10 mouse cellular contexts compared by ENCODE assay signal in the genomic region with DNA sequence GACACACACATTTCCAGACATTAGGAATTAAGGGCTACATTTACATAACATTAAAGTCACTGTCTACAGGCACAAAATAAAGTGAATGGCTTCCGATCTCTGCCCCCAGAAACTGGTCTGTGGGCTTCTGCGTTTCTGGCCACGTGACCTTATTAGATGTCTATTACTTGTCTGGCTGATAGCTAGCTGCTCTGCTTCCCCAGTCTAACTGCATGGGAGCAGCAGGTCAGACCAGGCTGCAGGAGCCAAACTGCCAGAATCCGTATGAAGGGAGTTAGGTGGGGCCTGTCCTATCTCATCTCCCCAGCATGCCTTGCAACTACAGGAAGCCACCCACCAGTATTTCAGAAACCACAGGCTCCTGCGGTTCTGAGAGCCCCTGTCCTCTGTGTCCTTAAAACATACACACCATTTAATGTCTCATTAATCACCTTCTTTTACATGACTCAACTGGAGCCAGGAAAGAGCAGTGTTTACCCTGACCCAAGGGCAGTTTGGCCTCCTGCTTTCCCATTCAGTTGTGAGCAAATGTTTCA. TPM values are rescaled to one million over a fixed set of nuclear protein-coding genes. Genes with fewer than 3 reads are reported as not detected.
DNase-seq lines count a peak whose midpoint lies in the region; ATAC-seq and TF ChIP-seq lines count a peak whose summit lies in the region.
"Had no signal": no experiment of that assay in that cellular context is flagged by ENCODE, and none has a peak within 500 bp of the region (broad histone marks: within the 10 kb centered on the region; RNA-seq: fewer than 3 reads in every experiment).

No protein-coding gene starts in this region.

- H3K4me3 ChIP-seq in cerebellum, adult 2 months (replicated peaks; ENCODE audit: insufficient read depth, low read depth, low read length) = no peak overlapping the region
- H3K4me3 ChIP-seq: forebrain, embryonic 12.5 days had no signal

- no peaks in the 10 kb centered on the region for H3K27me3 ChIP-seq in cerebellum, adult 2 months (ENCODE audit: control insufficient read depth, insufficient read depth, low read length)
- H3K27me3 ChIP-seq: forebrain, embryonic 12.5 days had no signal

- TF ChIP-seq CTCF in cerebellum, adult 2 months (IDR thresholded peaks at IDR 0.05; ENCODE audit: borderline replicate concordance, insufficient read depth, low read depth, low read length) = no peak

- peak; percentile 99 for DNase-seq in 416B (ENCODE audit: low read depth)
- peak; percentile 74 for DNase-seq in CD4-positive, CD25-positive, alpha-beta regulatory T cell, adult 2 months (ENCODE audit: low read depth, low spot score)
- no peak for DNase-seq in right cerebral cortex, postnatal 25 days
- DNase-seq in Muller cell, postnatal 12 days (ENCODE audit: inconsistent ontology term) = no peak
- DNase-seq in cerebellum, adult 2 months = no peak
- DNase-seq in kidney, adult 18-20 months = no peak

- TF ChIP-seq POLR2A in cerebellum, adult 2 months (IDR thresholded peaks at IDR 0.05; ENCODE audit: borderline replicate concordance, insufficient read depth, low read length) = no peak

- no peaks in the 10 kb centered on the region for H3K4me1 ChIP-seq in cerebellum, adult 2 months (ENCODE audit: control insufficient read depth, insufficient read depth, low read length)
- H3K4me1 ChIP-seq: forebrain, embryonic 12.5 days had no signal

- 75% methylated on average over 5 of the region's 5 CpGs for WGBS in cerebellum, adult 2 months

- peak; percentile 88 to 90 for ATAC-seq in hematopoietic stem cell, adult 5-6 weeks (replicated peaks in 1 of 2; ENCODE audit: insufficient read depth in 1 of 2, low FRiP score in 2 of 2, low TSS enrichment in 1 of 2, low read depth in 1 of 2, poor library complexity in 2 of 2, severe bottlenecking in 2 of 2)
- ATAC-seq in megakaryocyte-erythroid progenitor cell, adult 5-6 weeks (replicated peaks; ENCODE audit: low FRiP score, low TSS enrichment, poor library complexity, severe bottlenecking) = peak; percentile 92

- H3K27ac ChIP-seq in cerebellum, adult 2 months (ENCODE audit: insufficient read depth, low read length) = no peak overlapping the region
- H3K27ac ChIP-seq: forebrain, embryonic 12.5 days had no signal

RNA-seq across cellular contexts. Expression of gene Ikzf1, which starts 27.7 kb away (rescaled TPM):
- 100 and 110 TPM in 2 replicates for total RNA-seq in hematopoietic stem cell, adult 5-6 weeks (2017)
- 259 and 321 TPM in 2 replicates for total RNA-seq in megakaryocyte-erythroid progenitor cell, adult 5-6 weeks (2014; fragmentation: Nextera tagmentation)
- total RNA-seq in megakaryocyte-erythroid progenitor cell, adult 5-6 weeks (2017) = 239 and 294 TPM in 2 replicates
- polyA plus RNA-seq in cerebellum, adult 2 months (2012; rRNA removed) = 0.60 and 0.82 TPM in 2 replicates

RNA-seq across cellular contexts. Expression of gene 4930512M02Rik, which starts 29.4 kb away (rescaled TPM):
- not detected in 2 replicates for total RNA-seq in hematopoietic stem cell, adult 5-6 weeks (2017)
- not detected in 2 replicates for total RNA-seq in megakaryocyte-erythroid progenitor cell, adult 5-6 weeks (2014; fragmentation: Nextera tagmentation)
- total RNA-seq in megakaryocyte-erythroid progenitor cell, adult 5-6 weeks (2017) = not detected in 2 replicates
- polyA plus RNA-seq in cerebellum, adult 2 months (2012; rRNA removed) = not detected in 2 replicates
- polyA plus RNA-seq: forebrain, embryonic 12.5 days; midbrain, embryonic 11.5 days had no signal

Comparison
In these comparisons a context has a peak if more than half of its experiments do, and no peak if none do; other contexts are left out.
1. DNase-seq: peak in 416B (single experiment) and CD4-positive, CD25-positive, alpha-beta regulatory T cell, adult 2 months (single experiment); none in right cerebral cortex, postnatal 25 days (single experiment), Muller cell, postnatal 12 days (single experiment), cerebellum, adult 2 months (0 of 2) and kidney, adult 18-20 months (single experiment).